Mouse (Mus musculus) liver, embryonic 13.5 days (tissue): ENCODE measurements around the gene Map2k6. TPM values are rescaled to one million over a fixed set of nuclear protein-coding genes. Genes with fewer than 3 reads are reported as not detected.

Experiments used
- ATAC-seq: fragments of 200-750 bp; cut with Nextera tagmentation; 2 replicates; pipeline ENCODE4 v1.8.0; 2017; ENCODE audit warnings: low read depth, mild to moderate bottlenecking, moderate number of reproducible peaks, moderate library complexity
- DNase-seq: peaks from one replicate; pipeline ENCODE4 v3.0.0; 2022
- H3K27ac ChIP-seq: fragments of 300-500 bp; sonication (generic); 2 replicates; pipeline ENCODE4 v1.5.1; 2015; ENCODE audit warnings: moderate library complexity, mild to moderate bottlenecking, inconsistent platforms
- H3K27me3 ChIP-seq: fragments of 300-500 bp; sonication (generic); 2 replicates; pipeline ENCODE4 v1.6.1; 2015; ENCODE audit warnings: mild to moderate bottlenecking, inconsistent platforms
- H3K36me3 ChIP-seq: fragments of 300-500 bp; sonication (generic); 2 replicates; pipeline ENCODE4 v1.6.1; 2015; ENCODE audit warnings: mild to moderate bottlenecking, inconsistent platforms
- H3K4me1 ChIP-seq: fragments of 300-500 bp; sonication (generic); replicated peaks from 2 replicates; pipeline ENCODE4 v1.6.1; 2015; ENCODE audit warnings: inconsistent platforms
- H3K4me2 ChIP-seq: fragments of 300-500 bp; sonication (generic); 2 replicates; pipeline ENCODE4 v1.6.1; 2015; ENCODE audit warnings: inconsistent platforms, mild to moderate bottlenecking, moderate library complexity
- H3K4me3 ChIP-seq: fragments of 300-500 bp; sonication (generic); replicated peaks from 2 replicates; pipeline ENCODE4 v1.5.1; 2015; ENCODE audit warnings: mild to moderate bottlenecking, inconsistent platforms
- H3K9ac ChIP-seq: fragments of 300-500 bp; sonication (generic); 2 replicates; pipeline ENCODE4 v1.6.1; 2015; ENCODE audit warnings: mild to moderate bottlenecking, inconsistent platforms
- H3K9me3 ChIP-seq: fragments of 300-500 bp; sonication (generic); replicated peaks from 2 replicates; pipeline ENCODE4 v1.6.1; 2016; ENCODE audit warnings: inconsistent platforms
- WGBS: fragments of 180-500 bp; shearing (Covaris S2); methylation state at CpG from one replicate; pipeline ENCODE4 v1.1.7; 2015; ENCODE audit not compliant: insufficient replicate concordance; 5-methylcytosine and 5-hydroxymethylcytosine counted together
- polyA plus RNA-seq: library from polyadenylated mRNA; unstranded; fragments of >200 nt; fragmentation: Nextera tagmentation; extraction: Ambion mirVana; gene quantifications from 2 replicates; pipeline ENCODE4 v1.2.1, GENCODE M21; 2015

The Map2k6 gene
- polyA plus RNA-seq, 1 experiment from 2014 or later: 4.4 TPM

- ATAC-seq (peak; percentile 79), DNase-seq (no peak)
- no peaks in the 10 kb centered on the region for H3K27me3 ChIP-seq
- 6% methylated on average over 20 of the region's 20 CpGs for WGBS
- no peaks in the 10 kb centered on the region for H3K36me3 ChIP-seq
- peaks cover 17% of the 10 kb centered on the region for H3K4me1 ChIP-seq
- H3K4me3 ChIP-seq: peak overlapping the region; percentile 46
- no peaks in the 10 kb centered on the region for H3K9me3 ChIP-seq
- peak overlapping the region; percentile 69 for H3K4me2 ChIP-seq
- no peak overlapping the region for H3K27ac ChIP-seq
- peak overlapping the region; percentile 52 for H3K9ac ChIP-seq
These were observed 19.1 kb upstream of the Map2k6 start for GRCm38 (mm10) chr11:110379661-110380309.

GRCm38 (mm10) chr11:110380310-110380668 is 18.6 kb upstream of the Map2k6 start:
- peak; percentile 54 for ATAC-seq
- H3K27ac ChIP-seq: no peak overlapping the region
- H3K9me3 ChIP-seq: no peaks in the 10 kb centered on the region
- peak overlapping the region; percentile 46 for H3K4me3 ChIP-seq
- DNase-seq: no peak
- H3K9ac ChIP-seq: peak overlapping the region; percentile 52; the same call in 1 of the 2 replicates
- no peaks in the 10 kb centered on the region for H3K36me3 ChIP-seq
- peak overlapping the region; percentile 69 for H3K4me2 ChIP-seq
- H3K4me1 ChIP-seq: peaks cover 17% of the 10 kb centered on the region
- no peaks in the 10 kb centered on the region for H3K27me3 ChIP-seq
- WGBS: 25% methylated on average over 15 of the region's 15 CpGs

- Histone ChIP-seq H3K36me3 (no peaks in the 10 kb centered on the region), H3K27ac (no peak overlapping the region), H3K4me1 (peaks cover 3% of the 10 kb centered on the region; the same call in 1 of the 2 replicates), H3K9ac (no peak overlapping the region), H3K27me3 (no peaks in the 10 kb centered on the region), H3K4me2 (no peak overlapping the region), H3K4me3 (no peak overlapping the region), H3K9me3 (no peaks in the 10 kb centered on the region)
- 65% methylated on average over 2 of the region's 2 CpGs for WGBS
- DNase-seq: no peak
- no peak for ATAC-seq
These were observed 13.4 kb upstream of the Map2k6 start for GRCm38 (mm10) chr11:110385487-110385886.

- WGBS: 78% methylated on average over 3 of the region's 3 CpGs
- Histone ChIP-seq H3K4me2 (no peak overlapping the region), H3K4me3 (no peak overlapping the region), H3K27me3 (no peaks in the 10 kb centered on the region), H3K36me3 (no peaks in the 10 kb centered on the region), H3K9ac (no peak overlapping the region), H3K4me1 (peaks cover 3% of the 10 kb centered on the region; the same call in 1 of the 2 replicates), H3K9me3 (no peaks in the 10 kb centered on the region), H3K27ac (no peak overlapping the region)
- ATAC-seq: 0 out of 2 replicates have a peak, but pooled peaks have one; percentile 23
- no peak for DNase-seq
These were observed 6.2 kb upstream of the Map2k6 start for GRCm38 (mm10) chr11:110392763-110393162.

- Histone ChIP-seq H3K36me3 (no peaks in the 10 kb centered on the region), H3K9me3 (no peaks in the 10 kb centered on the region), H3K4me2 (no peak overlapping the region), H3K9ac (no peak overlapping the region), H3K27me3 (no peaks in the 10 kb centered on the region), H3K4me1 (peaks cover 11% of the 10 kb centered on the region; the same call in 1 of the 2 replicates), H3K4me3 (no peak overlapping the region), H3K27ac (no peak overlapping the region)
- 62% methylated on average over 5 of the region's 5 CpGs for WGBS
- ATAC-seq (no peak), DNase-seq (no peak)
These were observed 4.0 kb upstream of the Map2k6 start for GRCm38 (mm10) chr11:110394788-110395452.

- H3K9ac ChIP-seq: no peak overlapping the region
- H3K4me3 ChIP-seq: no peak overlapping the region
- H3K27me3 ChIP-seq: no peaks in the 10 kb centered on the region
- no peak overlapping the region for H3K4me2 ChIP-seq
- no peaks in the 10 kb centered on the region for H3K9me3 ChIP-seq
- 63% methylated on average over 19 of the region's 19 CpGs for WGBS
- no peak for ATAC-seq
- H3K36me3 ChIP-seq: no peaks in the 10 kb centered on the region
- peaks cover 16% of the 10 kb centered on the region for H3K4me1 ChIP-seq
- no peak for DNase-seq
- no peak overlapping the region for H3K27ac ChIP-seq
These were observed 2.8 kb upstream of the Map2k6 start for GRCm38 (mm10) chr11:110396085-110396484.

GRCm38 (mm10) chr11:110399240-110400150 is 573 bp downstream of the Map2k6 start:
- no peaks in the 10 kb centered on the region for H3K36me3 ChIP-seq
- H3K9ac ChIP-seq: peak overlapping the region; percentile 66
- H3K4me3 ChIP-seq: peak overlapping the region; percentile 67
- H3K4me2 ChIP-seq: peak overlapping the region; percentile 78
- no peaks in the 10 kb centered on the region for H3K9me3 ChIP-seq
- WGBS: 5% methylated on average over 15 of the region's 15 CpGs
- H3K27ac ChIP-seq: peak overlapping the region; percentile 9; the same call in 1 of the 2 replicates
- DNase-seq (no peak), ATAC-seq (peak; percentile 5; the same call in 1 of the 2 replicates)
- no peaks in the 10 kb centered on the region for H3K27me3 ChIP-seq
- peaks cover 15% of the 10 kb centered on the region for H3K4me1 ChIP-seq

- Histone ChIP-seq H3K27me3 (no peaks in the 10 kb centered on the region), H3K4me2 (peak overlapping the region; percentile 78), H3K9ac (peak overlapping the region; percentile 66; the same call in 1 of the 2 replicates), H3K27ac (no peak overlapping the region), H3K4me1 (peaks cover 15% of the 10 kb centered on the region), H3K36me3 (no peaks in the 10 kb centered on the region), H3K4me3 (peak overlapping the region; percentile 67), H3K9me3 (no peaks in the 10 kb centered on the region)
- DNase-seq: no peak
- WGBS: 61% methylated on average over 1 of the region's 1 CpGs
- no peak for ATAC-seq
These were observed 1.4 kb downstream of the Map2k6 start for GRCm38 (mm10) chr11:110400283-110400682.

- ATAC-seq: no peak
- Histone ChIP-seq H3K9me3 (no peaks in the 10 kb centered on the region), H3K36me3 (no peaks in the 10 kb centered on the region), H3K4me1 (peaks cover 15% of the 10 kb centered on the region), H3K27ac (no peak overlapping the region), H3K4me3 (no peak overlapping the region), H3K27me3 (no peaks in the 10 kb centered on the region), H3K4me2 (no peak overlapping the region), H3K9ac (no peak overlapping the region)
- no peak for DNase-seq
- WGBS: 46% methylated on average over 3 of the region's 3 CpGs
These were observed 3.7 kb downstream of the Map2k6 start for GRCm38 (mm10) chr11:110402671-110403070.

- Histone ChIP-seq H3K4me3 (no peak overlapping the region), H3K27me3 (no peaks in the 10 kb centered on the region), H3K27ac (no peak overlapping the region), H3K9me3 (no peaks in the 10 kb centered on the region), H3K4me2 (no peak overlapping the region), H3K9ac (no peak overlapping the region), H3K36me3 (no peaks in the 10 kb centered on the region), H3K4me1 (peaks cover 17% of the 10 kb centered on the region)
- ATAC-seq: no peak
- no peak for DNase-seq
- WGBS: 33% methylated on average over 2 of the region's 2 CpGs
These were observed 4.7 kb downstream of the Map2k6 start for GRCm38 (mm10) chr11:110403602-110404001.

- peaks cover 13% of the 10 kb centered on the region for H3K4me1 ChIP-seq
- H3K27me3 ChIP-seq: no peaks in the 10 kb centered on the region
- DNase-seq: no peak
- 60% methylated on average over 9 of the region's 9 CpGs for WGBS
- no peak overlapping the region for H3K9ac ChIP-seq
- no peak for ATAC-seq
- H3K4me3 ChIP-seq: no peak overlapping the region
- no peak overlapping the region for H3K27ac ChIP-seq
- H3K36me3 ChIP-seq: no peaks in the 10 kb centered on the region
- H3K4me2 ChIP-seq: no peak overlapping the region
- H3K9me3 ChIP-seq: no peaks in the 10 kb centered on the region
These were observed 6.7 kb downstream of the Map2k6 start for GRCm38 (mm10) chr11:110405607-110406006.
